Mouse (Mus musculus) erythroid progenitor cell, adult 5-6 weeks (primary cell): ENCODE measurements around the gene Krt222. TPM values are rescaled to one million over a fixed set of nuclear protein-coding genes. Genes with fewer than 3 reads are reported as not detected.

ENCODE experiments used
- ATAC-seq: replicated peaks from 2 replicates; pipeline ENCODE4 v1.8.0; 2016; ENCODE audit warnings: moderate number of reproducible peaks, mild to moderate bottlenecking, moderate TSS enrichment, inconsistent platforms; ENCODE audit not compliant: poor library complexity, low FRiP score, severe bottlenecking
- total RNA-seq, 2 experiments: library from RNA; stranded (forward) in 1 of 2; stranded (reverse) in 1 of 2; fragments of 150-400 nt in 1 of 2; fragments of 186-747, 209-891 nt in 1 of 2; gene quantifications; 2 replicates each; pipeline versions ENCODE4 v1.2.3 to v1.2.4; 2015 to 2017; ENCODE audit warnings: low replicate concordance in 2 of 2

The Krt222 gene
- total RNA-seq, 2 experiments from 2014 or later, result not detected

DNA sequence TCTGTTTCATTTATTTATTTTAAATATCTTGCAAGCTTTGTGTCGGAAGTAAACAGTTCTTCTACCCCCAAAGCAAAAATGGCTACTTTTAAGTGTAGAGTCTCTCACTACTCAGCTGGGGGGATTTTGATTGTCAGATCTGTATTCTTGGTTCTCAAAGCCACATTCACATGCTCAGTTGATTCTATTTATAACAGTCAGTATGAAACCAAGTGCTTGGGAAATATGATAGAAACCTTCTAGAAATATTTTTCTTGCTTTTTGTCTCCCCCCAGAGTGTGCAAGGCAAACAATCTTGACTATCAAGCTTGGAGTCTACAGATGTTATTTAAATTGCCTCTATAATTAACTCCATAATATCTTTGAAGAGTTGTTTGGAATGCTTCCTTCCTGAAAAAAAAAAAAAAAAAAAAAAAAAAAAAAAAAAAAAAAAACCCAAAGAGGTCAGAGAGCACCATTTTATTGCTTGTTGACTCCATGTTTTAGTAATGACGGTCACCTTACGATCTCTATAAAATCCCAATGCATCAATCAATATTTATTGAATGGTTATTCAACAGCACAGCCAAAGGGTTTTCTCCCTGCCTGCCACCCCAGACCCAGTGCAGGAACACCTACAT lies 575 bp downstream of the Krt222 start:
- no peak for ATAC-seq

DNA sequence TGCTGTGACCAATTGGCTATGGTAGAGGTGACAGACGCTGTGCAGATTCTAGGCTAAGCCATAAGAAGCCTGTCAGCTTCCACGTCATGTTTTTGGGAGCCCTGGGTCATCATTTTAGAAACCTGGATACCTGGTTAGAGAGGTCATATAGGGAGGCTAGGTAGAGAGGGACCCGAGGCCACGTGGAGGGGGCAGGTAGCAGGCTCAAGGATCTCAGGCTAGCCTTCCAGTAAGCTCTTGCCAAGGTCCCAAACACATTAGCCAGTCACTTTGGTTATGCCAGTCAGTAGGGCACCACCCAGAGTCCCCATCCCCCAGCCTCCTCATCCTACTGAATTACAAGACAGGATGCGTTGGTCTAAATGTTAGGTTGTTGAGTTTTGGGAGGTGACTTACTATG lies 1.8 kb downstream of the Krt222 start:
- no peak for ATAC-seq

- no peak for ATAC-seq
Observed at GRCm38 (mm10) chr11:99238468-99238867, 5.4 kb downstream of the Krt222 start.

- no peak; the same call in 1 of the 2 replicates for ATAC-seq
Observed at GRCm38 (mm10) chr11:99231049-99231816, 12.7 kb downstream of the Krt222 start.

DNA sequence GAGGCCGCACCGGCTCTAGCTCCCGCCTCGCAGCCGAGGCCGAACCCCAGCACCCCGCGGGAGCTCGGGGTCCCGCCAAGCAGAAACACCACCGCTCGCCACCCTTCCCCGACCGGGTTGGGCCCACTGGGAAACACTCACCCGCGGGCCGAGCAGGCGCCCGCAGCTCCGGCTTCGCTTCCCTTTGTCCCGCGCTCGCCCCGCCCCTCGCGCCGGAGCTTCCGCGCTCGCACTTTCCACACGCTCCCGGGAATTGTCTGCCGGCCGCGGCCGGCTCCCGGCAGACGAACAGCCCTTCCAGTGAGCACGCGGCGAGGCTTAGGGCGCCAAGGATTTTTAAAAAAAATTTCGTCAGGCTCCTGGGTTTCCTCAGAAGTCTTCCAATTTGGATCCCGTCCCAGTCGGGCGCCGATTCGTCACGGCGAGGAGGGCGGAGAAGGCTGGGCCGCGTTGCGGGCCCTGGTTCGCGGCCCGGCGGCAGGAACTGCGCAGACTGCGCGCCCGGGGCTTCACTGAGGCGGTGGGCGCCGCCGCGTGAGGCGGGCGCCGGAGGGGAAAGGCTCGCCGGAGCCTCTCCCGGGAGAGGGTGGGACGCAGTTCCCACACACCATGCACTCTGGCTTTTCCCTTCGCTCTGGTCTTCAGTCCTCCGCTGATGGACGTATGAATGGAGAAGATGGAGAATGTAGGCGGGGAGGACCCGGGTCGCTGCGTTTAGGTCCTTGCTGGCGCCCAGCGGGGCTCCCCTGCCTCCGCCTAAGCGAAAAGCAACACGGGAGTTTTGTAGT lies 13.4 kb downstream of the Krt222 start, which contains the start of gene Smarce1:
TSS of gene Smarce1 (minus strand) at position 757 of the 788 bp plus-strand sequence.
- peak; percentile 78 for ATAC-seq

- peak; percentile 33 for ATAC-seq
Observed at GRCm38 (mm10) chr11:99229641-99230260, 14.1 kb downstream of the Krt222 start.

- ATAC-seq, result peak; percentile 83
Observed at GRCm38 (mm10) chr11:99226298-99226697, 17.6 kb downstream of the Krt222 start.

DNA sequence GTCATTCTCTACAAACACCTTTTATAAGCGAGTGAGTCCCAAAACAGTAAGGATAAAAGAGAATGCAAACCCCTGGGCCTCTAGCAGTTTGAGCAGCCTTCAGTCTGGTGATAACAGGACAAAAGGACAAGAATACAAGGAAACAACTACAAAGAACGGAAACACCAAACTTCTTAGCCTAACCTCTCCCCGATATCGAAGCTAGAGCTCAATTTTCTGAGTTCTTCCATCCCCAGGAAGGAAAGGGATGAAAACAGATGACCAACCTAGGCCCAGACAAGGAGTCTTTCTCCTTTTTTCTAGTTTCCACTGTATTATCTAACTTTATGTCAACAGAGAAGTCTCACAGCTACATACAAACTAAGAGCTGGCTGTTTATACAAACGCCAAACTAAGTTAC lies 20.6 kb downstream of the Krt222 start:
- ATAC-seq, result no peak

GRCm38 (mm10) chr11:99221811-99222210 lies 22.1 kb downstream of the Krt222 start:
- no peak for ATAC-seq

DNA sequence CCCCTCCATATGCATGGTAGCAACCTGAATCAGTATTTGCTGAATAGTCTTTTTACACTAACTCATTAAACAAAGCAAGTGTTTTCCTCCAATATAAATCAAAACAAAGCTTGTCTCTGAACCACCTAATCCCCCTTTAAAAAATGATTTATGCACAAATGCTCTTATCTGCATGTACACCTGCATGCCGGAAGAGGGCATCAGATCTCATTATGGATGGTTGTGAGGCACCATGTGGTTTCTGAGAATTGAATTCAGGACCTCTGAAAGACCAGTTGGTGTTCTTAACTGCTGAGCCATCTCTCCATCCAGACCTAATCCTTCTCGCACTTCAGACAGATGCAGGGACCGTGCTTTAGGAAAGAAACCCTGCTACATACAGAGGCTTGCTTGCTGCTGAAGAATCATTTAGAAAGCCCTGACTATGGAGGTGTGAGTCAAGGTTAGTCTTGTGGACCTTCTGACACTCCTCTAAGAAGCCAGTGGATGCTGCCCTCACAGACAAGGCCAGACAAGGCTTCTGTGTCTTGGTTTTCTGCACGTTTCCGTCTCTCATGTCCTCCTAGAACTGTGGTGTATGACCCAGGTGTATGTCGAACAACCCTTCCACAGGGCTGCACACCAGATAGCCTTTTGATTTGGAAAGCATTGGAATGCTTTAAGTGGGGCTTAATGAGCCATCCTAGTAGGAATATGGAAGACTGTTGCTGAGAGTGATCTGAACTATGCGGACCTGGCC lies 26.5 kb downstream of the Krt222 start:
- no peak for ATAC-seq

DNA sequence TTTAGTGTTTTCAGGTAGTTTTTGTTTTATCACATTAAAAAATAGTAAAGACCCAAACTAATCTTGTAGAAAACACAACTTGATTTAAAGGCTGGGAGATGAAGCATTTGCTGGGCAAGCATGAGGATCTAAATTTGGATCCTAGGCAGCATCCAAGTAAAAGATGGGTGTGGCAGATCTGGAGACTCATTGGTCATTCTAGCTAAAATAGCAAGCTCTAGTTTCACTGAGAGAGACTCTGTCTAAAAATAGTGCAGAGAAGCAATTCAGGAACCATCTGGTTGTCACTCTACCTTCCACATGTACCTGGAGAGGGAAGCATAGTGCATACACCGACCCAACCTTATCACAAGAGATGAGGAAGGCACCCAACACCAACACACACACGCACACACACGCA lies 27.7 kb downstream of the Krt222 start:
- ATAC-seq, result no peak

GRCm38 (mm10) chr11:99212693-99213092 lies 31.2 kb downstream of the Krt222 start:
- ATAC-seq, result no peak

DNA sequence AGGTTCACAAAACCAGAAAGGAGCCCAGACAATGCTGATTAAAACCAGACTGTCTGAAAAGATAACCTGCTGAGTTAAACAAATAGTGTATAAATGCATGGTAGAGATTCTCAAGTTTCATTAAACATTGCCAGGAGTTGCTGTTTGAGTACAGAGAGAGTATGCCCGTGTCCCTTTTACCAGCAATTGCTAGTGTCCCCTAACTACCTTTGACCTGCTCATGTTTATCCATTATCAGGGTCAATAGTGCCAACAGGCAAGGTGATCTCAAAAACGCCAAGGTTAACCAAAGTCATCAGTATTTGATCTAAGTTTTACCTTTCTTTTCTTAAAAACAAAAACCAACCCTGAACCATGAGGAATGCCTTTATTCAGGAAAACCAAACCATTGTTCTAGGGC lies 31.9 kb downstream of the Krt222 start:
- no peak for ATAC-seq

GRCm38 (mm10) chr11:99208105-99208669 lies 35.7 kb downstream of the Krt222 start:
- ATAC-seq, result no peak

DNA sequence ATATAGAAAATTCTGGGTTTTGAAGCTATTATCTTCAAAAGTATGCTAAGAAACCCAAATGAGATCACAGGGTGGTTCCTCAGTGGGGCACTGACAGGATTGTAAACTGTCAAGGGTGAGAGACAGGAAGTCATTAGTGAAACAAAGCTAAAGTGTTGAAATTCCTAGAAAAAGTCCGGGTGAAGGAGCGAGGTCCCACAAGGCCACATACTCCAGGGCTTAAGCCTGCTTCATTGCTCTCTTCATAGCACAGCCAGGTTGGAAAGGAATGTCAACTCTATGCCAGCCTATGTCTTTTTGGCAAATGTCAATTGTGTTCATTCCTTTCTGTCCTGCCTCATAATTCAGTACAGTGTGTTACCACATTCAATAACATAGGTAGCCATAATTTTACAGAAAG lies 36.4 kb downstream of the Krt222 start:
- ATAC-seq, result no peak

DNA sequence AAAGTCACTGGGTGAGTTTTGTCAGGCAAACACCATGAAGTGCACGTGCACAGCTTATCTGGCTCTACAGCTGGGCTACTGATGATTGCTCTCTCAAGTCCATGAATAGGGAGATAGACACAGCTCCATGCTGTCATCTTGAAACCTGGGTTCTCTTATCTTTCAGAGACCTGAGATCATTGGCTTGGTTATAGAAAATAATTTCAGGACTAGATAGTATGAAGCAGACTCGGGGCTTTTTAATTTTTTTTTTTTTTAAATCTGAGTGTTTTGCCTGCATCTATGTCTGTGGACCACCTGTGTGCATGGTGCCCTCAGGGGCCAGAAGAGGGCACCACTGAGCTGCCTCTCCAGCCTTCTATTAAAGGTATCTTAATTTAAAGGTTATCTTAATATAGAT lies 36.9 kb downstream of the Krt222 start:
- ATAC-seq, result peak; percentile 80

GRCm38 (mm10) chr11:99189154-99189582 lies 54.7 kb downstream of the Krt222 start:
- ATAC-seq, result 0 out of 2 replicates have a peak, but pooled peaks have one; percentile 46

DNA sequence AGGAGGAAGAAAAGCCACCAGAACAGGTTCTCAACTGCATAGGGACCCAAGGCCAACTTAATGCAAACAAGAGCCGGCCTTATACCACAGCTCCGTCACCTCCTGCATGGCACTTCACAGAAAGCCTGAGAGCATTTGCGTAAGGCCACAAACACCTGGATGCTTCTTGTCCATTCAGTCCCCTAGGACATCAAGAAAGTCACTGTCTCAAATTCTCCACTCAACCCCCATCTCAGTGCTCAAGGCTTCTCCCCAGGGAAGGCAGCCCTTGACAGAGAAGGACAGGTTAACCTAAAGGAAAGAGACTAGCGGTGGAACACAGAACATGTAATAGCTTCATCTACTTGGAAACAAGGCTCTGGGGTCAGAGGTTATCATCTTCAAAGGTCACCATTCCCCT lies 56.5 kb downstream of the Krt222 start:
- no peak for ATAC-seq

- no peak for ATAC-seq
Observed at GRCm38 (mm10) chr11:99186836-99187235, 57.0 kb downstream of the Krt222 start.
